Mouse (Mus musculus): ENCODE results near the gene Islr2.

Gene Islr2

GRCm38 (mm10) chr9:58196610-58197567 lies 7.2 kb downstream of the Islr2 start:
- DNase-seq, result no peak

GRCm38 (mm10) chr9:58196141-58196540 lies 8.0 kb downstream of the Islr2 start:
- DNase-seq, result no peak

- no peak for DNase-seq
Measured at GRCm38 (mm10) chr9:58195671-58196070, 8.4 kb downstream of the Islr2 start.

- DNase-seq, result no peak
Measured at GRCm38 (mm10) chr9:58194222-58194621, 9.9 kb downstream of the Islr2 start.

- DNase-seq, result no peak
Measured at GRCm38 (mm10) chr9:58184456-58184855, 19.7 kb downstream of the Islr2 start.

GRCm38 (mm10) chr9:58179390-58179789 lies 24.7 kb downstream of the Islr2 start:
- no peak for DNase-seq

GRCm38 (mm10) chr9:58177165-58177564 lies 27.0 kb downstream of the Islr2 start:
- no peak for DNase-seq

- no peak for DNase-seq
Measured at GRCm38 (mm10) chr9:58175745-58176487, 28.2 kb downstream of the Islr2 start.

GRCm38 (mm10) chr9:58174818-58175251 lies 29.3 kb downstream of the Islr2 start:
- DNase-seq, result no peak

GRCm38 (mm10) chr9:58172863-58173262 lies 31.3 kb downstream of the Islr2 start:
- no peak for DNase-seq

- DNase-seq, result no peak
Measured at GRCm38 (mm10) chr9:58169426-58169825, 34.7 kb downstream of the Islr2 start.

GRCm38 (mm10) chr9:58168880-58169279 lies 35.2 kb downstream of the Islr2 start:
- DNase-seq, result no peak

GRCm38 (mm10) chr9:58165779-58166178 lies 38.3 kb downstream of the Islr2 start:
- DNase-seq, result no peak

- no peak for DNase-seq
Measured at GRCm38 (mm10) chr9:58163146-58163545, 41.0 kb downstream of the Islr2 start.

GRCm38 (mm10) chr9:58162173-58162572 lies 41.9 kb downstream of the Islr2 start:
- DNase-seq, result no peak

- DNase-seq, result no peak
Measured at GRCm38 (mm10) chr9:58160315-58160714, 43.8 kb downstream of the Islr2 start.

- DNase-seq, result no peak
Measured at GRCm38 (mm10) chr9:58159855-58160254, 44.3 kb downstream of the Islr2 start.

GRCm38 (mm10) chr9:58158541-58159311 lies 45.4 kb downstream of the Islr2 start:
- DNase-seq, result no peak

- DNase-seq, result no peak
Measured at GRCm38 (mm10) chr9:58157838-58158237, 46.3 kb downstream of the Islr2 start.

GRCm38 (mm10) chr9:58156819-58157560 lies 47.1 kb downstream of the Islr2 start:
- DNase-seq, result no peak

- DNase-seq, result peak; percentile 58
Measured at GRCm38 (mm10) chr9:58155366-58155765, 48.8 kb downstream of the Islr2 start.

- DNase-seq, result no peak
Measured at GRCm38 (mm10) chr9:58153095-58153494, 51.0 kb downstream of the Islr2 start.
